Mouse (Mus musculus) heart, embryonic 14.5 days (tissue): ENCODE results near the gene Camk2b. TPM values are rescaled to one million over a fixed set of nuclear protein-coding genes. Genes with fewer than 3 reads are reported as not detected.
A peak's percentile ranks its signal among the peaks of the same experiment; 100 is the strongest.

Source experiments
- ATAC-seq: fragments of 200-750 bp; cut with Nextera tagmentation; 2 replicates; pipeline ENCODE4 v1.8.0; 2017; ENCODE audit warnings: low read depth, moderate TSS enrichment; ENCODE audit not compliant: insufficient number of reproducible peaks, insufficient read depth, low FRiP score
- H3K27ac ChIP-seq, 2 experiments: fragments of 200-500 bp in 1 of 2; fragments of 300-500 bp in 1 of 2; sonication (generic) in 1 of 2; replicated peaks in 1 of 2; 2 replicates each; pipeline ENCODE4 v1.5.1; 2012 to 2014; ENCODE audit warnings: low read depth in 2 of 2, low read length in 2 of 2, control low read depth in 1 of 2, mild to moderate bottlenecking in 1 of 2, mixed read lengths in 1 of 2; ENCODE audit not compliant: control insufficient read depth in 1 of 2, insufficient read depth in 1 of 2
- H3K27me3 ChIP-seq: fragments of 300-500 bp; sonication (generic); 2 replicates; pipeline ENCODE4 v1.6.1; 2014; ENCODE audit warnings: mild to moderate bottlenecking, low read length, control low read depth; ENCODE audit not compliant: control insufficient read depth, insufficient read depth
- H3K36me3 ChIP-seq: fragments of 300-500 bp; sonication (generic); 2 replicates; pipeline ENCODE4 v1.6.1; 2014; ENCODE audit warnings: mild to moderate bottlenecking, control low read depth, low read length, mixed read lengths; ENCODE audit not compliant: control insufficient read depth, insufficient read depth
- H3K4me1 ChIP-seq, 2 experiments: fragments of 200-500 bp in 1 of 2; fragments of 300-500 bp in 1 of 2; sonication (generic) in 1 of 2; 2 replicates each; pipeline ENCODE4 v1.6.1; 2012 to 2014; ENCODE audit warnings: low read length in 2 of 2, control low read depth in 1 of 2, mixed read lengths in 1 of 2; ENCODE audit not compliant: control insufficient read depth in 2 of 2, insufficient read depth in 2 of 2
- H3K4me2 ChIP-seq: fragments of 300-500 bp; sonication (generic); 2 replicates; pipeline ENCODE4 v1.6.1; 2014; ENCODE audit warnings: mild to moderate bottlenecking, low read length
- H3K4me3 ChIP-seq, 2 experiments: fragments of 200-500 bp in 1 of 2; fragments of 300-500 bp in 1 of 2; sonication (generic) in 1 of 2; 2 replicates each; pipeline ENCODE4 v1.5.1; 2012 to 2014; ENCODE audit warnings: low read length in 2 of 2, mild to moderate bottlenecking in 2 of 2, control low read depth in 1 of 2, low read depth in 1 of 2, moderate library complexity in 1 of 2; ENCODE audit not compliant: control insufficient read depth in 1 of 2, insufficient read depth in 1 of 2
- H3K9ac ChIP-seq: fragments of 300-500 bp; sonication (generic); 2 replicates; pipeline ENCODE4 v1.6.1; 2014; ENCODE audit warnings: mild to moderate bottlenecking, low read length
- H3K9me3 ChIP-seq: fragments of 300-500 bp; sonication (generic); 2 replicates; pipeline ENCODE4 v1.6.1; 2016; ENCODE audit warnings: low read length, control low read depth; ENCODE audit not compliant: control insufficient read depth
- WGBS: fragments of 180-500 bp; shearing (Covaris S2); extraction: QIAGEN DNeasy Blood & Tissue Kit; methylation state at CpG from one replicate; pipeline ENCODE4 v1.1.7; 2014; 5-methylcytosine and 5-hydroxymethylcytosine counted together
- polyA plus RNA-seq: library from polyadenylated mRNA; unstranded; fragments of >200 nt; fragmentation: Nextera tagmentation; extraction: Ambion mirVana; gene quantifications from 2 replicates; pipeline ENCODE4 v1.2.1, GENCODE M21; 2014

Camk2b gene
- polyA plus RNA-seq, 1 experiment from 2014 or later: 2.5 TPM

DNA sequence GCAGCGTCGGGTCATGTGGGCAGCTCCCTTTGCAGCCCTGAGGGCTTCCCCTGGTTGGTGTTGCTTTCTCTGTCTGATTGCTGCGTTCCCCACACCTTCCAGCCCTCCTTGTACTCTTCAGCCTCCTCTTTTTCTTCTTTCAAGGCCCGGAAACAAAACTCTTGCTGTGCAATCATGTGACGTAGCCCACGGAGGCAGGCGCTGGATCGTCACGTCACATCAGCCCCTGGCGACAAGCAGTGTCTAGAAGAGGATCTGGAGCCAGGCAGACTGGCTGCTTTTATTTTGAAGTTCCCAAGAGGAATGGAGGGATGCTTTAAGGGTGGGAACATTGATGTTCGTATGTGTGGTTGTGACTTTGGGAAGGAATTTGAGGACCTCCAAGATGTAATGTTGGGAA is 100.3 kb downstream of the Camk2b start:
- no peaks in the 10 kb centered on the region for H3K27me3 ChIP-seq
- no peaks in the 10 kb centered on the region for H3K4me1 ChIP-seq
- 75% methylated on average over 11 of the region's 11 CpGs for WGBS
- H3K9ac ChIP-seq: no peak overlapping the region
- peaks cover 96% of the 10 kb centered on the region for H3K36me3 ChIP-seq
- no peak overlapping the region for H3K27ac ChIP-seq
- no peaks in the 10 kb centered on the region for H3K9me3 ChIP-seq
- no peak for ATAC-seq
- no peak overlapping the region for H3K4me2 ChIP-seq
- no peak overlapping the region for H3K4me3 ChIP-seq

DNA sequence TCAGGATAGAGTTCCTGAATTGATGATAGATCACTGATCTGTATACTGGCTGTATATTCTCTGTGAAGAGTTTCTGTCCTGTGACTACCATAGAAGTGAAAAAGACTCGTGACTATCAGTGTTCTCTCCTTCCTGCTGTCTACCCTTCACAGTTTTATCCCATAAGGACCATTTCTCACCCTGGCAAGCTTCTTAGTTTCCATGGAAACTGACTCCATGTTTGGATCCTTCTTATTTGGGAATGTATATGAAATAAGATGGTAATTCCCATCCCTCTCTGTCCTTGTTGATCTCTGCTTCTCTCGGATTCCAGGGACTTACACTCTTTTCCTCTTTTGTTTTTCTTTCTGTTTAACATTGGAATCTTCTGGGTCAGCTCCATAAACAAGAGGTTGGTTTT is 106.1 kb downstream of the Camk2b start:
- peaks cover 3 to 16% of the 10 kb centered on the region in 2 experiments; a peak in 3 of 4 replicates for H3K4me1 ChIP-seq
- H3K36me3 ChIP-seq: peaks cover 60% of the 10 kb centered on the region
- H3K4me3 ChIP-seq: no peak overlapping the region
- H3K27me3 ChIP-seq: no peaks in the 10 kb centered on the region
- no peak overlapping the region for H3K9ac ChIP-seq
- H3K27ac ChIP-seq: no peak overlapping the region
- no peak overlapping the region for H3K4me2 ChIP-seq
- H3K9me3 ChIP-seq: no peaks in the 10 kb centered on the region
- 70% methylated on average over 2 of the region's 2 CpGs for WGBS
- no peak for ATAC-seq

DNA sequence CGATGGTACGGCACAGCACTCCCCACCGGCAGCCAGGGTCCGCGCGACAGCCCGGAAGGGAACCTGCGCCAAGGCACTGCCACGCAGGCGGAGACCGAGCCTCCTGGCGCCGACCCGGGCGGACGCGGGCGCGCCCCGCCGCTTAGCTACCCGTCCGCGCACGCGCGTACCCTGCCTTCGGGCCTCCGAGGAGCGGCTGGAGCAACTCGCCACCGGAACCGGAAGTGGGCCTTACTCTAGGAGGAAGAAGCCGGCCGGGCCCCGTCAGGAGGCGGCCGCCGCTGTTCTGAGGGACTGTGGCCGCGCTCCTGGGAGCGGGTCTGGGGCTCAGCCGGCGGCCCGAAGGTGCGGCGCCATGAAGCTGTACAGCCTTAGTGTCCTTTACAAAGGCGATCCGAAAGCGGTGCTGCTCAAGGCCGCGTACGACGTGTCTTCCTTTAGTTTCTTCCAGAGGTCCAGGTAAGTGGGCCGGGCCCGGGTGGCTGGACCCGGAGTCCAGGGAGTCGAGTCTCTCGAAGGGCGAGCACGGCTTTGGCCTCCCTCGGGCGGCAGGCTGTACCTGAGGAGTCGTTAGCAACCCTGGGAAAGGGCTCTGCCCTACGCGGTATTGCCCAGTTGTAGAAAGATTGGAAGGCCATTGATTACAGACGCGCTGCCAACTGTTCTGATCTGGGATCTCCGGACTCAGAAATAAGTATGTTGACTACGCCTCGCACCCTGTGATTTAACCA is 110.5 kb downstream of the Camk2b start, which contains the start of gene Ykt6:
Ykt6 (plus strand) TSS at position 148 of the 731 bp plus-strand sequence.
- H3K4me3 ChIP-seq: peak within 1 kb of the TSS; percentile 76 to 99
- H3K9me3 ChIP-seq: no peaks in the 10 kb centered on the region
- under 1% methylated on average over 71 of the region's 71 CpGs for WGBS
- H3K27me3 ChIP-seq: no peaks in the 10 kb centered on the region
- H3K9ac ChIP-seq: peak within 1 kb of the TSS; percentile 98
- peak within 1 kb of the TSS; percentile 84 for H3K4me2 ChIP-seq
- H3K27ac ChIP-seq: peak within 1 kb of the TSS; percentile 81 to 90
- H3K36me3 ChIP-seq: peaks cover 16% of the 10 kb centered on the region
- H3K4me1 ChIP-seq: peaks cover 9 to 40% of the 10 kb centered on the region in 2 experiments
- peak; percentile 89 for ATAC-seq

DNA sequence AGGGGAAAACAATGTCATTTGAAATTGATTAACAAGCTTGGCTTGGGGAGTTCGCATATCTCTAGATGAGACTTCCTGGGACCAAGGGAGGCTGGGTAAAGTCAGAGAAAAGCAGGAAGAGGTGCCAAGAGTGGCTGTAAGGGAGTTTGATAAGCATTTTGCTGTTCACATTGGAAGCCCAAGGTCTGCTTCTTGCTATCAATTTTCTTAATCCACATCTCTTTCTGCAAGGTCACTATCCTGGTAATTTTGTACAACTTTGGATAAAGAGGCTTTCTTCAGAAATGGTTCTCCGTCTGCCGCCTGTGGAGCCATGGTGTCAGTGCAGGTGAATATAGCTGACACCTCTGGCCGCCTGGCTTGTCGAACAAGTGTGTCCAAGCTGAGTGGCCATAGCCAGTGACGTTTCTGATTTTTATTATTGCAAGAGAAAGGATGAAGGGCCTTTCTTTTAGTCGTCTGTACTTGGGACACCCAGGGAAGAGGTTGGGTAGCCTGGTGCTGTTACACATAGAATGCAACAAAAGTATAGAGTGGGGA is 111.1 kb downstream of the Camk2b start:
- peak overlapping the region; percentile 98 for H3K9ac ChIP-seq
- peak overlapping the region; percentile 76 to 99 for H3K4me3 ChIP-seq
- peak overlapping the region; percentile 84 for H3K4me2 ChIP-seq
- peak; percentile 28; the same call in 1 of the 2 replicates for ATAC-seq
- H3K27me3 ChIP-seq: no peaks in the 10 kb centered on the region
- peaks cover 10 to 41% of the 10 kb centered on the region in 2 experiments for H3K4me1 ChIP-seq
- 6% methylated on average over 7 of the region's 7 CpGs for WGBS
- H3K27ac ChIP-seq: peak overlapping the region; percentile 81 to 90
- no peaks in the 10 kb centered on the region for H3K9me3 ChIP-seq
- peaks cover 9% of the 10 kb centered on the region for H3K36me3 ChIP-seq

DNA sequence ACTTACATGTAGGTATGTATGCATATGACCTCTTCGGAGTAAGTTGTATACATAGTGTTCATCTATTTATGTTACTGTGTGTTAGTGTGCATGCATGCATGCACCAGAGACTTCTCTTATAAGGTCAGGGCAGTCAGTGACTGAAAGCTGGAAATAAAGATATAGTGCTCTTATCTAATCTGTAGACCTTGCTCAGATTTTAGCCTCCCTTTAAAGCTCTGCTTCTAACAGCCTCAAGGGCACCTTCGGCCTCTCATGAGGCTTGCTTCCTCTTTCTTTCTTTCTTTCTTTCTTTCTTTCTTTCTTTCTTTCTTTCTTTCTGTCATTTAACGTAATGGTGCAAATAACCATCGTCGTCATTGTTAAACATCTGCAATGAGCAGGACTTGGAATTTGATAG is 111.7 kb downstream of the Camk2b start:
- Histone ChIP-seq H3K9me3 (no peaks in the 10 kb centered on the region), H3K36me3 (peaks cover 3% of the 10 kb centered on the region), H3K4me2 (peak overlapping the region; percentile 84), H3K27me3 (no peaks in the 10 kb centered on the region), H3K4me3 (no peak overlapping the region), H3K4me1 (peaks cover 14 to 47% of the 10 kb centered on the region in 2 experiments), H3K27ac (peak overlapping the region in 1 of 2 experiments; percentile 90; a peak in 1 of 4 replicates), H3K9ac (no peak overlapping the region)
- 65% methylated on average over 5 of the region's 5 CpGs for WGBS
- no peak for ATAC-seq

DNA sequence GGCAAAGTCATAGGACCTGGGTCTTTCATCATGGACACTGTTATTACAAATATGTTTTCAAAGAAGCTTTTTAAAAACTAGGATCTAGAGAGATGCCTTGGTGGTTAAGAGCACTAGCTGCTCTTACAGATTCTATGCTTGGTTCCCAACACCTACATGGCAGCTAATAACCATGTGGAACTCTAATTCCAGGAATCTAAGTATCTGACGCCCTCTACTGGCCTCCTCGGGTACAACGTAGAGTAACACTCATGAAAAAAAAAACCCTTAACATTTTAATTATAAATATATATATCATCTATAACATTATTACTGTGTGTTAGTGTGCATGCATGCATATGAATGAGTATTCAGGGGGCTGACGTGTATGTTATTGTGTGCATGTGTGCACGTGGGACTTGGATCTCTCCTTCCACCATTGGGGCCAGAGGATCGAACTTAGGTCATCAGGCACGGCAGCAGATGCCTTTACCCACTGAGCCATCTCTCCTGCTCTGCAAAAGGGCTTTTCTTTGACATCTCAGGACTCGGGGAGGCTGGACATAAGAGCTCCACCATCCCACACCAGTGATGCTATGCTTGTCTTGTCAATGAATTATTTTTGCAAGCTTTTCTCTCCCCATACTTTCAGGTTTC is 112.9 kb downstream of the Camk2b start:
- 41% methylated on average over 8 of the region's 8 CpGs for WGBS
- no peak for ATAC-seq

DNA sequence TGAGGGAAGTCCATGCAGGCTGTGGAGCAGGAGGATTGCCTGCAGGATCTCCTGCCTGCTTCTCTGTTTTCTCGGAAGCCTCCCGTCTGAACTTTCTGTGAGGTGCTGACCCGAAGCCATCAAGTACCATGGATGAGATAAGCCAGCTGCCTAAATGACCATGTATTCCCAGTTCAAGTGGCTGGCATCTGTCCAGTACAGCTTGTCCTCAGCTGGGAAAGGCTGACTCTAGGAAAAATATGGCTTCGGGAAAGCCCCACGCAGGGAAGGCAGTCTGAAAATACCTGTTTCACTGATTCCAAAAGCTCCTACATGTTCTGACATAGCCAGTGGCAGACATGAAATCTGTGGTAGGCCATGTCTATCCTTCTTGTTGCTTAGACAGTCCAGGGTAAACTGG is 113.7 kb downstream of the Camk2b start:
- Histone ChIP-seq H3K9me3 (no peaks in the 10 kb centered on the region), H3K9ac (peak overlapping the region; percentile 34; the same call in 1 of the 2 replicates), H3K36me3 (no peaks in the 10 kb centered on the region), H3K4me1 (peaks cover 13 to 49% of the 10 kb centered on the region in 2 experiments), H3K27ac (peak overlapping the region in 1 of 2 experiments; percentile 65; a peak in 3 of 4 replicates), H3K27me3 (no peaks in the 10 kb centered on the region), H3K4me3 (no peak overlapping the region), H3K4me2 (peak overlapping the region; percentile 23; the same call in 1 of the 2 replicates)
- ATAC-seq: 0 out of 2 replicates have a peak, but pooled peaks have one; percentile 23
- WGBS: 5% methylated on average over 5 of the region's 5 CpGs

More for the DNA sequence above, 112.9 kb downstream of the Camk2b start:
- no peaks in the 10 kb centered on the region for H3K9me3 ChIP-seq
- H3K4me2 ChIP-seq: no peak overlapping the region
- no peak overlapping the region for H3K4me3 ChIP-seq
- H3K36me3 ChIP-seq: no peaks in the 10 kb centered on the region
- H3K27ac ChIP-seq: peak overlapping the region in 1 of 2 experiments; percentile 65; a peak in 2 of 4 replicates
- H3K27me3 ChIP-seq: no peaks in the 10 kb centered on the region
- peaks cover 14 to 49% of the 10 kb centered on the region in 2 experiments for H3K4me1 ChIP-seq
- H3K9ac ChIP-seq: no peak overlapping the region
